Mouse (Mus musculus) CD4-positive, CD25-positive, alpha-beta regulatory T cell, adult 2 months (primary cell): ENCODE data around the gene Lias.

ENCODE experiments used
- DNase-seq: peaks from one replicate; pipeline ENCODE4 v3.0.0-alpha.2; 2012; ENCODE audit warnings: low read depth, low spot score

The Lias gene

GRCm38 (mm10) chr5:65390648-65391644 is at the start of gene Lias, which contains the start of gene Rpl9:
Gene Lias, plus strand, starts transcription at chr5:65391497.
Gene Rpl9, minus strand, starts transcription at chr5:65391444.
- peak; percentile 99 for DNase-seq

- no peak for DNase-seq
Measured at GRCm38 (mm10) chr5:65348168-65348567, 43.1 kb upstream of the Lias start, which contains the start of gene Klb. Gene Klb, plus strand, starts transcription at chr5:65348314.

DNA sequence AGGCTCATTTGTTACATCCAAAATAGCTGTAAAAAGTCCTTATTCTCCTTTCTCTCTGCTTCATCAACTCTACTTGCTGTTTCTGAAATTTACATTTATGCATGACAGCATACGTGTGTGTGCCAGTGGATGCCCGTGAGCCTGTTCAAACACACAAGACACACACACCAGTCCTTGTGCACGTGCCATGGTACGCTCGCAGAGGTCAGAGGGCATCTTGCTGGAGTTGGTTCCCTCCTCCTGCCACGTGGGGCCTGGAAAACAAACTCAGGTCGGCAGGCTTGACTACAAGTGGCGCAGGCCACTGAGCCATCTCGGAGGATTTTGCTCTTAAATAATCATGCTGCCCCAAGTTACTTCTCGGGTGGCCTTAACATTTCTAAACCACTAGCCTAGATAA is 40.8 kb upstream of the Lias start:
- DNase-seq = no peak

DNA sequence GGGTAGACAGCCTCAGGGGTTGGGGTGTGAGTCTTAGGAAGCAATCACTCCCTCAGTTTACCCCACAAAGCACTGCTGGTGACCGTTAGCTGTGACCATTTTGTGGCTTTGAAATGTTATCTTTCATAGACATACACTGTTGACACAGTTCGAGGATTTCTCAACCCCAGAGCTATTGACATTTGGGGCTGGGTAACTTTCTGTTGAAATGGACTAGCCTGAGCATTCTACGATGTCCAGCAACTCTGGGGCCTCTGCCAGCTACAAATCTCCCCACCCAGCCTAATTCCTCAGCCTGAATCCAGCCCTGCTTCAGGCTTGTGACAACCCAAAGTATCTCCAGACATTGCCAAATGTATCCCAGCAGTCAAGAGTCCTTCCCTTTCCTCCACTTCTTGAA is 37.2 kb upstream of the Lias start:
- DNase-seq = no peak

GRCm38 (mm10) chr5:65354985-65355384 is 36.3 kb upstream of the Lias start:
- peak; percentile 31 for DNase-seq

DNA sequence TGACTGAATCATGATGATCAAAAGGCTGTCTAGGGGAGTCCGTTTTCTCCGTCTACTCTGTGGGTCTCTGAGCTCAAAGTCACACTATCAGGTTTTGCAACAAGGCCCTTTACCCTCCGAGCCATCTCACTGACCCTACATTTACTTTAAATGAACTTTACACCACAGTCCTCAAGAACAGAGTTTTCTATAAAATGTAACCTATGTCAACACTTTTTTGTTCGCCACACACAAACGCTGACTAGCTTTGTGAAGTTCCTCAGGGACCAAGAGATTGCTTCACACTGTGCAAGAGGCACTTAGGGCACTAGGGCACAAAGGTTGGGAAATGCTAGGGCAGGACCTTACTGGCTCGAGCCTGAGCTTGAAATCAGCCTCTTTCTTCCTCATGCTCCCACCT is 34.4 kb upstream of the Lias start:
- no peak for DNase-seq

DNA sequence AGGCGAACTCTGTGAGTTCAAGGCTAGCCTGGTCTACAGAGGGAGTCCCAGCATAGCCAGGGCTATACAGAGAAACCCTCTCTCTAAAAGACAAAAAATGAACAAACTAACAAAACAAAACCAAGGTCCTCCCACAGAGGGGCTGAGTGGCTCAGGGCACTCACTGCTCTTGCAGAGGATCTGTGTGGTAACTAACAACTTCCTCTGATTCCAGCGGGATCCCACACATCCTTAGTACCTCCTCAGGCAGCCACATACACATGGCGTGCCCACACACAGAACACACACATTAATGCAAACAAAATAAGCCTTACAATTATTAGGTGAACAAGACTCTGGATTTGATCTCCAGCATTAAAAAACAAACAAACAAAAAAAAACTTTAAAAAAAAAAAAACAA is 33.5 kb upstream of the Lias start:
- no peak for DNase-seq

- DNase-seq = no peak
Measured at GRCm38 (mm10) chr5:65367837-65368236, 23.5 kb upstream of the Lias start.

GRCm38 (mm10) chr5:65371551-65371950 is 19.7 kb upstream of the Lias start:
- DNase-seq = no peak

GRCm38 (mm10) chr5:65374746-65375145 is 16.6 kb upstream of the Lias start:
- DNase-seq = no peak

DNA sequence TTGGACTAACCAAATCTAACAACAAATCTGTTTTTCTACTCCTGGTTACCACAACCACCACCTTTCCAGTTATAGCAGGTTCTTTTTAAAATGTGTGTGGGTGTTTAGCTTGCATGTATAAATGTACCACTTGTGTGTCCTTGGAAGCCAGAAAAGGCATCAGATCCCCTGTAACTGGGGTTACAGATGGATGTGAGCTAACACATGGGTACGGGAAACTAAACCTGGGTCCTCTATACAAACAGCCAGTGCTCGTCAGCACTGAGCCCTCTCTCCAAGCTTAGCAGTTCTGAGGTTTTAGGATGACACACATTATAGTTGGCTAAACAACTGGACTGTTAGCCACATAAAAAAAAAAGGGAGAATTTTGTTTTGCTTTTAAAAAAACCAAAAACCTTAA is 5.6 kb upstream of the Lias start:
- no peak for DNase-seq

GRCm38 (mm10) chr5:65387008-65387867 is 4.1 kb upstream of the Lias start:
- no peak for DNase-seq

GRCm38 (mm10) chr5:65391753-65392152 is 456 bp downstream of the Lias start:
- peak; percentile 56 for DNase-seq

- DNase-seq = peak; percentile 35
Measured at GRCm38 (mm10) chr5:65394425-65394824, 3.1 kb downstream of the Lias start.

DNA sequence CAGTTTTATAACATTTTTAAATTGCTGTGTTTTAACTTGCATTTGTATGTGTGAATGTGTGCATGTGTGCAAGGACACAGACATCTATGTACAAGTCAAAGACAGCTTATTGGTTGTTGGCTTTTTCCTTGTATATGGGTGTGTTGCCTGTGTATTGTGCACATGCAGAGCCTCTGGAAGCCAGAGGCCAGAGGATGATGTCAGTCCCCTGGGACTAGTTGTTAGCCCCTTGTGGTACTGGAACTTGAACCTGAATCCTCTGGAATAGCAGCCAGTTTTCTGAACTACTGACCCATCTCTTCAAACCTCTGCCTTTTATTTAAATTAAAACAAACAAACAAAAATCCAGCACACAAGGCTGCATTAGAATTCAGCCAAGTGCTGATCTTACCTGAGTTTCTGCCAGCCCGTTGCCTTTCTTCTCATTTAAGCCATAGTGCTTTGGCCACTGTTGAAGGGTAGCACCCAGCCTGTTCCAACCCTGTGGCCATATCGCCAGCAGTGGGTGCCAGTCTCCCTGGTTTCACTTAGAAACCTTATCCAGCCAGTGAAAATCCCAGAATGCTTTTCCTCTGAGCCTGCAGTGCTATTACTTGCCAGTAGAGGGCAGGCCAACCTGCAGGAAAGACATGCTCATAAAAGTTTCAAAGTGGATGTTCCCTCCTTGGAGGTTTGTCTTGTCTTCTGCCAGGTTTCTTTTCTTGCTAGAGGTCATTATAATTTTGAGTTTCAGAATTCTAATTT is 10.1 kb downstream of the Lias start:
- DNase-seq = peak; percentile 85

GRCm38 (mm10) chr5:65407989-65408388 is 16.7 kb downstream of the Lias start:
- DNase-seq = no peak

- no peak for DNase-seq
Measured at GRCm38 (mm10) chr5:65415653-65416458, 24.6 kb downstream of the Lias start.

DNA sequence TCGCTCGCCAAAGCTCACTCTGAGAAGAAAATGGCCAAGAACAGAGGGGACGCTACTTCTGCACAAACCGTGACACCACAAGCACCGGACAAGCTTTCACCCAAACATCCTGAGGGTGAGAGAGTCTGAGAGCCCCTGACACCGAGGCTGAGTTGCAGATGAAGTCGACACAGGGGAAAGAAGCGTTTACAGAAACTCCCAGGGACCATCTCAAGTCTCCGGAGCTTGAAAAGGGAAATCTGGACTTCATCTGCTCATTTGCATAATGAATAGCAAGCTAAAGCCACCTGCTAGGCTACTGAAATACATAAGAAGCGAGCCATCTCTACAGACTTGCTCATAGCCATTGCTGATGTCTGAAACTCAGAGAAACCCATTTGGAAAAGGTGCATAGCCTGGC is 27.8 kb downstream of the Lias start:
- no peak for DNase-seq

DNA sequence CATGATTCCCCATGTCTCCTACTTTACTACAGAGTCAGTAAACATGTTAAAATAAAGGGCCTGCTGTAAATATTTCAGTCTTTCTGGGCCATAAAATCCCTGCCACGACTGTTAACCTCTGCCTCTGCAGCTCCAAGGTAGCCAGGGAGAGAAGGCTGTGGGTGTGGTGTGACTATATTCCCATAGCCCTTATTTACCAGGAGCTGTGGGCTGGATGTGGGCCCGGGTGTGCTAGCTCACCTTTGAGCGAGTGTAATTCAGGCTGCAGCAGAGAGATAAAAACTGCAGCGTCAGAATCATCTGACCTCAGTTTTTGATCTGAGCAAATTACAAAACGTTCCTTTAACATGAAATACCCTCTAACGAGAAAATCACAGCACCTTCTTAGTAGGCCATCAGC is 29.5 kb downstream of the Lias start:
- DNase-seq = no peak

DNA sequence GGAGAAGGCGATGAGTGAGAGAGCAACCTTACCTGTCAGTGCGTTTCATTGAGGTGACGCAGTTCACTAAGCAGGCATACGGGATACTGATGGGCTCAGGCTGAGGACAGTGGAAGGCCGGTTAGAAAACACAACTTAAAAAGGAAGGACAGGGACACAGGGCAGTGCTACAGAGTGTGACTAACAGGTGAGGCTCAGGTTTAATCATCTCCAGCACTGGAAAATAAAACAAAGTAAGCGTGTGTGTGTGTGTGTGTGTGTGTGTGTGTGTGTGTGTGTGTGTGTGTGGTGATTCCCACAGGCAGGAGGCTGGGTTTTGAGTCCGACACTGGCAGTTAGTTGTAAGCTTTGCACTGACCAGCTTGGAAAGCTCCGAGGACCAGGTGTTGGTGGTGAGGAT is 31.5 kb downstream of the Lias start:
- DNase-seq = no peak

- DNase-seq = no peak
Measured at GRCm38 (mm10) chr5:65424215-65424614, 32.9 kb downstream of the Lias start.
